In the genomic region with DNA sequence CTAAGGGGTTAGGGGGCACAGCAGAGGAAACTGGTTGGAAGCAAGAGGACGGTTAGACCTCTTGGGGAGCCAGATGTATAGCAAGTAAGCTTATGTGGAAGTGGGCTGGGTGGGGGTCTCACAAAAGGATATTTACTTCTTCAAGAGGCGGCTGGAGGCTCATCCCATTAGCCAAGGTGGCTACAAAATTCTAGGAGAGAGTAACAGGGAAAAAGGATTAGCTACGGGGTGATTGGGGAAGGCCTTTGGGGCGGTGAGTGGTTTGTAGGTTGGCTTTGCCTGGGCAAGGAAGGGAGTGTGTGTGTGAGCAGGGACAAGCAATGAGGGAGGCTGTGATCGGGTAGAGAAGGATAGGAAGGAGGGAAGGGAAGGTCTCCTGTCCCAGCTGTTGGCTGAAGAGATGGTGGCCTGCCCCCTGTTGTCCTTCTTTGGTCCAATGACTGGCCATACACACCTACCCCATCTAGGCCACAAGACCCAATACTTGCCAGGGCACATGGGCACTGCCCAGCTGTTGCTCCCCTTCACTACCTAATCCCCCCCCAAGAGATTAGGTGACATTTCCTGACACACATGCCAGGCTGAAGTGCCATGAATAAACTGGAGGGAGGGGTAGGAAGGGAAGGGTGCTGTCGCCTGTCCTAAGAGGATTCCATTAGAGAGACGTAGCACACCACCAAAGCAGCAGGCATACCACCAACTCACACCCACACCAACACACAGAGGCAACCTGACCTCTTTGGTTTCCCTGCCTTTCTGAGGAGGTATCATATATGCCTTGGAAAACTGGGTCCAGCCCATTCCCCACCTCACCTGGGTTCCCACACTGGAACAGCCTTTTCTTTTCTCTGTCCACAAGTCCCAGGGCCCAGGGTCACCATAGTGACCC, we compare ENCODE assay signal across 9 mouse cellular contexts. TPM values are rescaled to one million over a fixed set of nuclear protein-coding genes. Genes with fewer than 3 reads are reported as not detected.
DNase-seq lines count a peak whose midpoint lies in the region; ATAC-seq and TF ChIP-seq lines count a peak whose summit lies in the region.
"Had no signal": no experiment of that assay in that cellular context is flagged by ENCODE, and none has a peak within 500 bp of the region (broad histone marks: within the 10 kb centered on the region; RNA-seq: fewer than 3 reads in every experiment).

No protein-coding gene starts in this region.

- ATAC-seq in heart, embryonic 14.5 days (ENCODE audit: insufficient number of reproducible peaks, insufficient read depth, low FRiP score, low read depth) = no peak
- ATAC-seq in embryonic facial prominence, embryonic 12.5 days (ENCODE audit: insufficient number of reproducible peaks, insufficient read depth, low FRiP score, low TSS enrichment) = no peak
- no peak for ATAC-seq in hindbrain, postnatal 0 days
- ATAC-seq in midbrain, embryonic 15.5 days (replicated peaks) = no peak

- peaks cover 12 to 29% of the 10 kb centered on the region in 2 experiments for H3K4me1 ChIP-seq in heart, embryonic 14.5 days (ENCODE audit: control insufficient read depth in 2 of 2, insufficient read depth in 2 of 2, low read length in 2 of 2)
- peaks cover 25% of the 10 kb centered on the region for H3K4me1 ChIP-seq in embryonic facial prominence, embryonic 12.5 days
- H3K4me1 ChIP-seq in hindbrain, postnatal 0 days (ENCODE audit: insufficient read depth, low read length) = peaks cover 13% of the 10 kb centered on the region
- H3K4me1 ChIP-seq in midbrain, embryonic 15.5 days = peaks cover 36% of the 10 kb centered on the region

- intact Hi-C loops in heart, postnatal 10 days (cut with DNase I) = loop anchor here (2.0 to 5.0 kb wide), 2 partner anchors 85 to 153 kb away; a partner anchor contains a TSS

- H3K27ac ChIP-seq in heart, embryonic 14.5 days (replicated peaks in 1 of 2; ENCODE audit: control insufficient read depth in 1 of 2, insufficient read depth in 1 of 2, low read depth in 2 of 2, low read length in 2 of 2) = peak overlapping the region in 1 of 2 experiments; percentile 96; a peak in 2 of 4 replicates
- H3K27ac ChIP-seq in embryonic facial prominence, embryonic 12.5 days = peak overlapping the region; percentile 48; the same call in 1 of the 2 replicates
- H3K27ac ChIP-seq in hindbrain, postnatal 0 days = no peak overlapping the region
- peak overlapping the region; percentile 18; the same call in 1 of the 2 replicates for H3K27ac ChIP-seq in midbrain, embryonic 15.5 days

- no peaks in the 10 kb centered on the region for H3K27me3 ChIP-seq in heart, embryonic 14.5 days (ENCODE audit: control insufficient read depth, insufficient read depth, low read length)
- no peaks in the 10 kb centered on the region for H3K27me3 ChIP-seq in embryonic facial prominence, embryonic 12.5 days
- H3K27me3 ChIP-seq in hindbrain, postnatal 0 days (ENCODE audit: insufficient read depth, low read length) = no peaks in the 10 kb centered on the region
- no peaks in the 10 kb centered on the region for H3K27me3 ChIP-seq in midbrain, embryonic 15.5 days (replicated peaks)

- peak overlapping the region; percentile 99 for H3K9ac ChIP-seq in heart, embryonic 14.5 days (ENCODE audit: low read length)
- peak overlapping the region; percentile 25; the same call in 1 of the 2 replicates for H3K9ac ChIP-seq in embryonic facial prominence, embryonic 12.5 days
- H3K9ac ChIP-seq in hindbrain, postnatal 0 days (replicated peaks; ENCODE audit: low read length) = 0 out of 2 replicates have a peak overlapping the region, but pooled peaks have one; percentile 13
- H3K9ac ChIP-seq in midbrain, embryonic 15.5 days = no peak overlapping the region; the same call in 1 of the 2 replicates

- 68% methylated on average over 7 of the region's 7 CpGs for WGBS in heart, embryonic 14.5 days
- 80% methylated on average over 7 of the region's 7 CpGs for WGBS in embryonic facial prominence, embryonic 12.5 days
- 70% methylated on average over 7 of the region's 7 CpGs for WGBS in hindbrain, postnatal 0 days
- 56% methylated on average over 7 of the region's 7 CpGs for WGBS in midbrain, embryonic 15.5 days

- TF ChIP-seq CTCF in hindbrain, postnatal 0 days (IDR thresholded peaks at IDR 0.05; ENCODE audit: low read depth) = no peak

- no peak for DNase-seq in heart, postnatal 10 days
- DNase-seq in hindbrain, postnatal 0 days (ENCODE audit: low spot score) = no peak
- DNase-seq in layer of hippocampus, adult 18-20 months (ENCODE audit: low spot score in 2 of 2) = no peak
- DNase-seq in layer of hippocampus, adult 8-10 months (ENCODE audit: low spot score in 2 of 2) = no peak
- DNase-seq in thymus, adult 18-20 months = no peak
- DNase-seq: kidney, adult 11 months had no signal

- no peaks in the 10 kb centered on the region for H3K9me3 ChIP-seq in heart, embryonic 14.5 days (ENCODE audit: control insufficient read depth, low read length)
- no peaks in the 10 kb centered on the region for H3K9me3 ChIP-seq in embryonic facial prominence, embryonic 12.5 days
- H3K9me3 ChIP-seq in hindbrain, postnatal 0 days (ENCODE audit: low read length) = no peaks in the 10 kb centered on the region
- H3K9me3 ChIP-seq in midbrain, embryonic 15.5 days = no peaks in the 10 kb centered on the region

- peaks cover 50% of the 10 kb centered on the region for H3K36me3 ChIP-seq in heart, embryonic 14.5 days (ENCODE audit: control insufficient read depth, insufficient read depth, low read length)
- peaks cover 37% of the 10 kb centered on the region for H3K36me3 ChIP-seq in embryonic facial prominence, embryonic 12.5 days
- H3K36me3 ChIP-seq in hindbrain, postnatal 0 days (ENCODE audit: insufficient read depth, low read length) = peaks cover 31% of the 10 kb centered on the region
- H3K36me3 ChIP-seq in midbrain, embryonic 15.5 days (replicated peaks) = peaks cover 28% of the 10 kb centered on the region

- H3K4me2 ChIP-seq in heart, embryonic 14.5 days (ENCODE audit: low read length) = peak overlapping the region; percentile 78; the same call in 1 of the 2 replicates
- H3K4me2 ChIP-seq in embryonic facial prominence, embryonic 12.5 days (replicated peaks) = peak overlapping the region; percentile 67
- peak overlapping the region; percentile 71 for H3K4me2 ChIP-seq in hindbrain, postnatal 0 days (ENCODE audit: low read depth, low read length)
- peak overlapping the region; percentile 59 for H3K4me2 ChIP-seq in midbrain, embryonic 15.5 days

- H3K4me3 ChIP-seq in heart, embryonic 14.5 days (ENCODE audit: control insufficient read depth in 1 of 2, insufficient read depth in 1 of 2, low read depth in 1 of 2, low read length in 2 of 2) = peak overlapping the region in 1 of 2 experiments; percentile 96; a peak in 1 of 4 replicates
- H3K4me3 ChIP-seq in embryonic facial prominence, embryonic 12.5 days = 0 out of 2 replicates have a peak overlapping the region, but pooled peaks have one; percentile 96
- H3K4me3 ChIP-seq in hindbrain, postnatal 0 days (ENCODE audit: low read length) = no peak overlapping the region
- peak overlapping the region; percentile 87 for H3K4me3 ChIP-seq in midbrain, embryonic 15.5 days

RNA-seq across cellular contexts. Expression of a gene that starts 2.2 kb away (rescaled TPM):
- polyA plus RNA-seq in heart, embryonic 14.5 days (2014; fragmentation: Nextera tagmentation; extraction: Ambion mirVana) = 134 and 145 TPM in 2 replicates
- 100 to 1,000 TPM; 198 to 216 TPM for total RNA-seq in heart, postnatal 10 days (2021)
- 660 and 677 TPM in 2 replicates for polyA plus RNA-seq in embryonic facial prominence, embryonic 12.5 days (2016; fragmentation: Nextera tagmentation; extraction: Ambion mirVana)
- total RNA-seq in hindbrain, postnatal 0 days (2014; rRNA removed) = 215 and 251 TPM in 2 replicates
- 470 and 531 TPM in 2 replicates for polyA plus RNA-seq in hindbrain, postnatal 0 days (2015; fragmentation: Nextera tagmentation; extraction: Ambion mirVana)
- 697 and 717 TPM in 2 replicates for polyA plus RNA-seq in midbrain, embryonic 15.5 days (2015; fragmentation: Nextera tagmentation; extraction: Ambion mirVana)
- total RNA-seq in layer of hippocampus, adult 18-20 months (2021) = 100 to 1,000 TPM; 172 to 183 TPM
- 100 to 1,000 TPM; 167 to 173 (median 172) TPM for total RNA-seq in layer of hippocampus, adult 8-10 months (2022)

RNA-seq across cellular contexts. Expression of a gene that starts 9.5 kb away (rescaled TPM):
- 8.0 and 11.1 TPM in 2 replicates for polyA plus RNA-seq in heart, embryonic 14.5 days (2014; fragmentation: Nextera tagmentation; extraction: Ambion mirVana)
- total RNA-seq in heart, postnatal 10 days (2021) = 1 to 10 TPM; 4.1 to 6.2 TPM
- 32.9 and 35.6 TPM in 2 replicates for polyA plus RNA-seq in embryonic facial prominence, embryonic 12.5 days (2016; fragmentation: Nextera tagmentation; extraction: Ambion mirVana)
- total RNA-seq in hindbrain, postnatal 0 days (2014; rRNA removed) = 99.4 and 105 TPM in 2 replicates
- 48.7 and 50.7 TPM in 2 replicates for polyA plus RNA-seq in hindbrain, postnatal 0 days (2015; fragmentation: Nextera tagmentation; extraction: Ambion mirVana)
- polyA plus RNA-seq in midbrain, embryonic 15.5 days (2015; fragmentation: Nextera tagmentation; extraction: Ambion mirVana) = 56.5 and 58.2 TPM in 2 replicates
- total RNA-seq in layer of hippocampus, adult 18-20 months (2021) = 100 to 1,000 TPM; 129 to 136 TPM
- total RNA-seq in layer of hippocampus, adult 8-10 months (2022) = 100 to 1,000 TPM; 123 to 144 (median 137) TPM

RNA-seq across cellular contexts. Expression of a gene that starts 13.3 kb away (rescaled TPM):
- polyA plus RNA-seq in heart, embryonic 14.5 days (2014; fragmentation: Nextera tagmentation; extraction: Ambion mirVana) = 57.6 and 60.9 TPM in 2 replicates
- total RNA-seq in heart, postnatal 10 days (2021) = 10 to 100 TPM; 34.1 to 47.9 TPM
- polyA plus RNA-seq in embryonic facial prominence, embryonic 12.5 days (2016; fragmentation: Nextera tagmentation; extraction: Ambion mirVana) = 93.3 and 95.7 TPM in 2 replicates
- 42.2 and 48.6 TPM in 2 replicates for total RNA-seq in hindbrain, postnatal 0 days (2014; rRNA removed)
- 31.5 and 33.7 TPM in 2 replicates for polyA plus RNA-seq in hindbrain, postnatal 0 days (2015; fragmentation: Nextera tagmentation; extraction: Ambion mirVana)
- polyA plus RNA-seq in midbrain, embryonic 15.5 days (2015; fragmentation: Nextera tagmentation; extraction: Ambion mirVana) = 61.9 and 66.8 TPM in 2 replicates
- 10 to 100 TPM; 41.5 to 43.7 TPM for total RNA-seq in layer of hippocampus, adult 18-20 months (2021)
- 10 to 100 TPM; 42.1 to 52.0 (median 45.0) TPM for total RNA-seq in layer of hippocampus, adult 8-10 months (2022)

RNA-seq across cellular contexts. Expression of a gene that starts 14.3 kb away (rescaled TPM):
- polyA plus RNA-seq in heart, embryonic 14.5 days (2014; fragmentation: Nextera tagmentation; extraction: Ambion mirVana) = 34.7 and 35.4 TPM in 2 replicates
- total RNA-seq in heart, postnatal 10 days (2021) = 10 to 100 TPM; 14.5 to 15.9 TPM
- 79.9 and 83.5 TPM in 2 replicates for polyA plus RNA-seq in embryonic facial prominence, embryonic 12.5 days (2016; fragmentation: Nextera tagmentation; extraction: Ambion mirVana)
- 7.2 and 15.0 TPM in 2 replicates for total RNA-seq in hindbrain, postnatal 0 days (2014; rRNA removed)
- 13.0 and 13.6 TPM in 2 replicates for polyA plus RNA-seq in hindbrain, postnatal 0 days (2015; fragmentation: Nextera tagmentation; extraction: Ambion mirVana)
- polyA plus RNA-seq in midbrain, embryonic 15.5 days (2015; fragmentation: Nextera tagmentation; extraction: Ambion mirVana) = 10.0 and 12.3 TPM in 2 replicates
- total RNA-seq in layer of hippocampus, adult 18-20 months (2021) = 1 to 10 TPM; 3.1 TPM
- total RNA-seq in layer of hippocampus, adult 8-10 months (2022) = 1 to 10 TPM; 2.3 to 6.1 (median 4.3) TPM

RNA-seq across cellular contexts. Expression of a gene that starts 32.0 kb away (rescaled TPM):
- polyA plus RNA-seq in heart, embryonic 14.5 days (2014; fragmentation: Nextera tagmentation; extraction: Ambion mirVana) = 36.2 and 36.8 TPM in 2 replicates
- total RNA-seq in heart, postnatal 10 days (2021) = 10 to 100 TPM; 68.5 to 70.1 TPM
- polyA plus RNA-seq in embryonic facial prominence, embryonic 12.5 days (2016; fragmentation: Nextera tagmentation; extraction: Ambion mirVana) = 43.8 and 47.7 TPM in 2 replicates
- 76.7 and 77.7 TPM in 2 replicates for total RNA-seq in hindbrain, postnatal 0 days (2014; rRNA removed)
- polyA plus RNA-seq in hindbrain, postnatal 0 days (2015; fragmentation: Nextera tagmentation; extraction: Ambion mirVana) = 40.7 and 45.6 TPM in 2 replicates
- polyA plus RNA-seq in midbrain, embryonic 15.5 days (2015; fragmentation: Nextera tagmentation; extraction: Ambion mirVana) = 54.5 and 56.7 TPM in 2 replicates
- 100 to 1,000 TPM; 159 to 168 TPM for total RNA-seq in layer of hippocampus, adult 18-20 months (2021)
- 100 to 1,000 TPM; 163 to 173 (median 167) TPM for total RNA-seq in layer of hippocampus, adult 8-10 months (2022)

Comparison
In these comparisons a context has a peak if more than half of its experiments do, and no peak if none do; other contexts are left out.
1. RNA of a gene that starts 9.5 kb away (total RNA-seq): 123 to 144 TPM in layer of hippocampus, adult 8-10 months, 129 to 136 TPM in layer of hippocampus, adult 18-20 months and 99.4 to 105 TPM in hindbrain, postnatal 0 days; 4.1 to 6.2 TPM in heart, postnatal 10 days; every median in the first group is over 10 times any median in the second.
2. Peak in every context shown above with its lines, with median percentiles within 50 percentile points of each other: H3K4me2 ChIP-seq.